Mouse (Mus musculus): ENCODE measurements around the gene Olfr1371.
"Not testable (repeated sequence)": the region's sequence is repeated elsewhere in the genome, so short reads cannot be mapped to it uniquely, and the experiment has no call there.

Gene Olfr1371

DNA sequence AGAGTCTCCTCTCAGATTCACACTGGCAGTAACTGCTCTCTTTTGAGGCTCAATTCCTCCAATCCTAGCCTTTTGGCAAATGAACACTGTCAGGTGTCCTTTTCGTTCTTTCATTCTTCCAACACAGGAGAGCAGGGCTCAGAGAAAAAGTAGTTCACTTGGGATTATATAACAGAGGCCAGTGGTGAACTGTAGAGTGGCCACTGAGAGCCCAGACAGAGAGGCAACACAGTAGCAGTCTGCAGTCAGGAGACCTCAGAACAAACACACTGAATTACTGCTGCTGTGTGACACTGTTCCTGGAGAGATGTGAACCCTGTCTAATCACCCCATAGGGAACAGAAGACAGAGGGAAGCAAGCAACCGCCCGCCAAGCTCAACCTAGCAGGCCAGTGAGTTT is 13.3 kb upstream of the Olfr1371 start:
- in situ Hi-C loops (cut with MboI, MseI), result no loop called here

DNA sequence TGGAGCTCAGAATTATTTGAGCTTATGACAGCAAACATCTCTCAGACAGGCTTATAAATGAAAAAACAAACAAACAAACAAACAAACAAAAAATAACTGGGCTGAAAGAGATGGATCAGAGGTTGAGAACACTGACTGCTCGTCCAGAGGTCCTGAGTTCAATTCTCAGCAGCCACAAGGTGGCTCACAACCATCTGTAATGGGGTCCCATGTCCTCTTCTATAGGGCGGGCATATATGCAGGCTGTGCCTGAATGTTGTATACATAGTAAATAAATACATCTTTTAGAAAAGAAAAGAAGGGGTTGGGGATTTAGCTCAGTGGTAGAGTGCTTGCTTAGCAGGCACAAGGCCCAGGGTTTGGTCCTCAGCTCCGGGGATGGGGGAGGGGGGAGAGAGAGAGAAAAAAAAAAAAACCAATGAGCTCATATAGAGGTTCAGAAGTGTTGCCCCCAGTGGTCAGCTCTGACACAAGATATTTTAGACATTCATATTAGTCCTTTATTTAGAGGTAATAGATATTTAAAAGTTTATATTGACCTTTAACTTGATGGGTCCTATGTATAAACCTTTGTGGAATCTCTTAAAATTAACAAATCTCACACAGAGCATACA is 12.3 kb upstream of the Olfr1371 start:
- in situ Hi-C loops (cut with MboI, MseI), result no loop called here

DNA sequence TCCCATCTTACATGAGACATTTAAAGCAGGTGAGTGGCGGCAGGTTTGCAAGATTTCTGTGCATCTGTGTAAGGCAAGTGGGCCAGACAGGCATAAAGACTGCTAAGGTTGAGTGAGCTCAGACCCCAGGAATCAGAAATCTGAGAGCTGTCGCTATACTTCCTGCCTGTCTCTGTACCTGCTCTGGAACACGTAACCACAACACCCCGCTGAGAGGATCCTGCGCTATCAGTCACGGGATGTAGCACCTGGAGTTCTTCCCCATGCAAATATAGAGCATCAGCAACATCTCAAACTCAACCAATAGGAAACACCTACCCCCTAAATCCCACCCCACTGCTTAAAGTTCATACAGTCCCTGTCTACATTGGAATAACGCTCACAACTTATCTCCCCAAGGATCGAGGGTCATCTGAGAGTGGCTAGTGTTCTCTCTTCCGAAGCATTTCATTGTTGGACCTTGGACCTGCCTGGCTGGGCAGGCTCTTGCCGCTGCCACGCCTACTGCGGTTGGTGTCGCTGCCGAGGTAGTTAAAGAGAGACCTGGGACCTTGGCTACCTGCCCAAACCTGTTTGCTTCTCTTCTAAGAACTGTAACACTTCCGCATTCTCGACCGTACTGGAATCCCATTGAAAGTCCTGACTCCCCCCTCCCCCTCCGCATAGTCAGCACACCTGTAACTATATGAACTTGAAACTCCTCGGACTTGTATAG is 10.3 kb upstream of the Olfr1371 start:
- in situ Hi-C loops (cut with MboI, MseI), result loop anchor here in 1 of 2 experiments (5.0 to 25.0 kb wide), 2 partner anchors 92 to 162 kb away; no protein-coding TSS in a partner anchor

DNA sequence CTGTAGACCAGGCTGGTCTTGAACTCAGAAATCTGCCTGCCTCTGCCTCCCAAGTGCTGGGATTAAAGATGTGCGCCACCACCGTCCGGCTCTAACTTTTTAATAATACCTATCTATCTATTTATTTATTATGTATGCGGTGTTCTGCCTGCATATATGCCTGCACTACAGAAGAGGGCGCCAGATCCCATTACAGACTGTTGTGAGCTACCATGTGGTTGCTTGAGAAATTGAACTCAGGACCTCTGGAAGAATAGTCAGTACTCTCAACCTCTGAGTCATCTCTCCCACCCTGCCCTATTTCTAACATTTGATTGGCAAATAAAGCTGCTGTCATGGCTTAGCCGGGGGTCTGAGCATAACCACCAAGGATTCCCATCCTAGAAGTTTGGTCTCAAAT is 9.1 kb upstream of the Olfr1371 start:
- in situ Hi-C loops (cut with MboI, MseI), result loop anchor here in 1 of 2 experiments (5.0 to 25.0 kb wide), 2 partner anchors 91 to 161 kb away; no protein-coding TSS in a partner anchor

DNA sequence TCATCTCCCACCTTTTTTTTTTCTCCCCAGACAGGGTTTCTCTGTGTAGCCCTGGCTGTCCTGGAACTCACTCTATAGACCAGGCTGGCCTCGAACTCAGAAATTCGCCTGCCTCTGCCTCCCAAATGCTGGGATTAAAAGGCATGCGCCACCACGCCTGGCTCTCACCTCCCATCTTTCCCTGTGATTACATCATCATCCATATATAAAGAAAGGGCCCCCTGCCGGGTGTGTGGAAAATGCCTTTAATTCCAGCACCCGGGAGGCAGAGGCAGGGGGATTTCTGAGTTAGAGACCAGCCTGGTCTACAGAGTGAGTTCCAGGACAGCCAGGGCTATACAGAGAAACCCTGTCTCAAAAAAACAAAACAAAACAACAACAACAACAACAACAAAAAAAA is 8.1 kb upstream of the Olfr1371 start:
- in situ Hi-C loops (cut with MboI, MseI), result loop anchor here in 1 of 2 experiments (5.0 to 25.0 kb wide), 2 partner anchors 90 to 160 kb away; no protein-coding TSS in a partner anchor

GRCm38 (mm10) chr11:52220282-52220681 is 6.5 kb upstream of the Olfr1371 start:
- in situ Hi-C loops (cut with MboI, MseI), result loop anchor here in 1 of 2 experiments (5.0 to 25.0 kb wide), 2 partner anchors 88 to 158 kb away; no protein-coding TSS in a partner anchor

GRCm38 (mm10) chr11:52196496-52197023 is 17.2 kb downstream of the Olfr1371 start:
- in situ Hi-C loops (cut with MboI, MseI), result loop anchor here (5.0 kb wide), 1 partner anchor 1029 kb away; no protein-coding TSS in a partner anchor

DNA sequence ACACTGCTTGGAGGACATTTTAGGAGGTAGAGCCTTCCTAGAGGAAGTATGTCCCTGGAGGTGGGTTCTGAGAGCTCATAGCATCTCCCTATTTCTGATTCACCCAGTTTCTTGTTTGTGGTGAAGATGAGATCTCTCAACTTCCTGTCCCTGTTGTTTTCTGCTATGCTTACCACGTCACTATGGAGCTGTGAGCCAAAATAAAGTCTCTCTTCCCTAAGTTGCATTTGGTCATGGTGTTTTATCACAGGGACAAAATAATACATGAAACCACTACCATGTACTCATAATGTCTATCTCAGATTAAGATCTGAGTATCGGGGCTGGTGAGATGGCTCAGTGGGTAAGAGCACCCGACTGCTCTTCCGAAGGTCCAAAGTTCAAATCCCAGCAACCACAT is 33.1 kb downstream of the Olfr1371 start:
- in situ Hi-C loops (cut with MboI, MseI), result not testable (repeated sequence)

GRCm38 (mm10) chr11:52179897-52180296 is 33.9 kb downstream of the Olfr1371 start:
- in situ Hi-C loops (cut with MboI, MseI), result not testable (repeated sequence)

DNA sequence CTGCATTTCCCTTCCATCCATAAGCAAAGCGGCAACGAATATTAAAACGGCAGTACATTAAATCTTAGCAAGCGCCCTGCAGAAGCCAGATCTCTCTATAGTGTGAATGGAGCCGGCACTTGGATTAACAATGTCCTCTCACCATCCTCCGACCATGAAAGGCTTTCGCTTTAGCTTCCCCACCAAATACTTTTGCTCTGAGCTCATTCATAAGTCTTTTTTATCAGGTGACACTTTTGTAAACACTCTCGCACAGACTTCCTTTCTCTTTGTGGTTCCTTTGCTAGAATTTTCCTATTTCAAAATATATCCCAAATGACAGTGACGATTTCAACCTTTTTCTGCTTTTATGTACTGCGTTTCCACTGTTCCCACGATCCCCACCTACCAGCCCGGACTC is 45.3 kb downstream of the Olfr1371 start:
- in situ Hi-C loops (cut with MboI, MseI), result no loop called here

DNA sequence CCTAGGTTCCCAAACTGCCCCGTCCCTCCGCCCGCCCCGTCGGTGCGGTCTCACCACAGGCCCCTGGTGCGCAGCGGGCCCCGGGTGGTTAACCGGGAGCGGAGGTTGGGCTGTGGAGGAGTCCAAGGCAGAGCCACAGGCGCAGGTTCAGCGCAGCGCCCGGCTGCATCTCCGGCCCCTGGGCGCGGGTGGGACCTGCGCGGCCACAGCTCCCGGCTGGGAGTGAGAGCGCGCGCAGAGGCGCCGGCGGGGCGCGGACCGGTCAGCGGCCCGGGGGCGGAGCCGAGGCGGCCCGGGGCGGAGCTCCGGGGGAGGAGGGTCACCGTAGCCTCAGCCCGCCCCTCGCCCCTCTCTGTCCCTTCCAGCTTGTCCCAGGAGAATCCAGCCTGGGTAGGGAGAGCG is 45.9 kb downstream of the Olfr1371 start:
- in situ Hi-C loops (cut with MboI, MseI), result not testable (repeated sequence)

- in situ Hi-C loops (cut with MboI, MseI), result no loop called here
Observed at GRCm38 (mm10) chr11:52167126-52167525, 46.7 kb downstream of the Olfr1371 start.

GRCm38 (mm10) chr11:52163926-52164325 is 49.9 kb downstream of the Olfr1371 start:
- in situ Hi-C loops (cut with MboI, MseI), result no loop called here

Measured in T-helper 17 cell (primary cell).